In the genomic region with DNA sequence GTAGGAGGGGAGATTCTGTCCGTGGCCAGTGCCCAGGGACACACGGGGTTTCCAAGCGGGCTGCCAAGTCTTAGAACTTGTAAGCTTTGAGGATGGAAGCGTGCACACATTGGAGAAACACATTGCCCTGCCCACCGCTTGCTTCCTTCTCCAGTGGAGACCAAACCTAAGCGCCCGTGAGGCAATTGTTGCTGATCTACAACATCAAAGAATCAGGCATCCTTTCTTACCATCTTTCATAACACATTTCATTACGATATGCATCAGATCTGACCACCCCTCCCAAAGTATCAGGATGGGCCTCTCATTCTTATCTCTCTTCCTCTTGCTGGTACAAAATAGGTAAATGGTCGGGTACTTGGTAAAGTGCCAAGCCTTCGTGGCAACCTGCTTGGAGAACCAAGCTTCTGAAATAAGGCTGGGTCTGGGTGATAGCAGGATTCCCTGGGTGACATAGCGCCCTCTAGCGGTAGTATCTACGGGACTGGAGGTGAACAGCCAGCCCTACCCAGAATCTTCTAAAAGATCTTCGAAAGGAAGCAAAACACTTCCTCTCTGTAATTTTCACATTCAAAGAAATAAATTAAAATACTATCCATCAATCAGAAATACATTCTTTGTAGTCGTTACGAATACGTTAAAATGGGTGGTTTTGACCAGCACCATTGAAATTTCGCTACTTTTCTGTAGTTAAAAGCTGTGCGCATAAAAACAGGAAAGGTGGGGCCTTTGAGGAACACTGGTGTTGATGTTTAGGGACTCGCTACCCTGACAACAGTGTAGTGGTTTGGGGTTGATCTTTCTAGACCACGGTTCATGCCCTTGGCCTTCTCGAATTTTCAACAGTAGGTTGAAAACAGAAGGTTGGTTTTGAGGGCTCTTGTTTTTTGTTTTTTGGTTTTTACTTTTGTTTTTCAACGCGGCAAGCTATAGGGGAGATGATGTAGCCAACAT, we compare ENCODE assay signal across 8 mouse cellular contexts. TPM values are rescaled to one million over a fixed set of nuclear protein-coding genes. Genes with fewer than 3 reads are reported as not detected.
DNase-seq lines count a peak whose midpoint lies in the region; ATAC-seq lines count a peak whose summit lies in the region.

No protein-coding gene starts in this region.

- peaks cover 7% of the 10 kb centered on the region for H3K4me1 ChIP-seq in midbrain, embryonic 10.5 days
- peaks cover 7% of the 10 kb centered on the region; the same call in 1 of the 2 replicates for H3K4me1 ChIP-seq in midbrain, embryonic 15.5 days
- H3K4me1 ChIP-seq in liver, embryonic 16.5 days (ENCODE audit: control insufficient read depth, low read depth, low read length): no peaks in the 10 kb centered on the region; the same call in 1 of the 2 replicates

- H3K36me3 ChIP-seq in midbrain, embryonic 10.5 days: no peaks in the 10 kb centered on the region
- no peaks in the 10 kb centered on the region for H3K36me3 ChIP-seq in midbrain, embryonic 15.5 days (replicated peaks)
- no peaks in the 10 kb centered on the region for H3K36me3 ChIP-seq in liver, embryonic 16.5 days (ENCODE audit: control insufficient read depth, insufficient read depth)

- H3K4me3 ChIP-seq in midbrain, embryonic 10.5 days: no peak overlapping the region
- H3K4me3 ChIP-seq in midbrain, embryonic 15.5 days: no peak overlapping the region
- peak overlapping the region; percentile 20 for H3K4me3 ChIP-seq in liver, embryonic 16.5 days (ENCODE audit: low read depth, low read length)

- peak; percentile 44 for DNase-seq in midbrain, embryonic 10.5 days (ENCODE audit: low spot score)
- peak; percentile 83 to 89 for DNase-seq in adrenal gland, postnatal 36 days
- peak; percentile 82 for DNase-seq in kidney, postnatal 10 days
- DNase-seq in right cerebral cortex, adult 18-20 months: peak; percentile 67
- peak; percentile 34 for DNase-seq in urinary bladder, adult 2 months (ENCODE audit: low spot score)

- H3K9ac ChIP-seq in midbrain, embryonic 15.5 days: no peak overlapping the region
- no peak overlapping the region for H3K9ac ChIP-seq in liver, embryonic 16.5 days (ENCODE audit: low read depth, low read length)

- no peak overlapping the region for H3K4me2 ChIP-seq in midbrain, embryonic 15.5 days
- peak overlapping the region; percentile 18; the same call in 1 of the 2 replicates for H3K4me2 ChIP-seq in liver, embryonic 16.5 days (ENCODE audit: low read depth, low read length)

- 73% methylated on average over 24 of the region's 24 CpGs for WGBS in midbrain, embryonic 10.5 days
- WGBS in midbrain, embryonic 15.5 days: 69% methylated on average over 24 of the region's 24 CpGs
- 47% methylated on average over 24 of the region's 24 CpGs for WGBS in liver, embryonic 16.5 days (ENCODE audit: insufficient replicate concordance)

- no peak for ATAC-seq in midbrain, embryonic 15.5 days (replicated peaks)
- peak; percentile 69; the same call in 1 of the 2 replicates for ATAC-seq in erythroblast, adult 5-6 weeks (replicated peaks; ENCODE audit: low FRiP score, poor library complexity, severe bottlenecking)
- no peak for ATAC-seq in liver, embryonic 16.5 days (ENCODE audit: low read depth)

- H3K9me3 ChIP-seq in midbrain, embryonic 10.5 days (replicated peaks): no peaks in the 10 kb centered on the region
- H3K9me3 ChIP-seq in midbrain, embryonic 15.5 days: no peaks in the 10 kb centered on the region
- H3K9me3 ChIP-seq in liver, embryonic 16.5 days (replicated peaks; ENCODE audit: control insufficient read depth, low read length): no peaks in the 10 kb centered on the region

- no peaks in the 10 kb centered on the region for H3K27me3 ChIP-seq in midbrain, embryonic 10.5 days (ENCODE audit: low read depth, poor library complexity, severe bottlenecking)
- no peaks in the 10 kb centered on the region for H3K27me3 ChIP-seq in midbrain, embryonic 15.5 days (replicated peaks)
- no peaks in the 10 kb centered on the region for H3K27me3 ChIP-seq in liver, embryonic 16.5 days (ENCODE audit: control insufficient read depth, insufficient read depth, low read depth, low read length)

- H3K27ac ChIP-seq in midbrain, embryonic 10.5 days (replicated peaks): no peak overlapping the region
- no peak overlapping the region for H3K27ac ChIP-seq in midbrain, embryonic 15.5 days
- H3K27ac ChIP-seq in liver, embryonic 16.5 days (ENCODE audit: low read length): no peak overlapping the region

RNA-seq across cellular contexts. Expression of gene Tagap, which starts 2.1 kb away (rescaled TPM):
- 0.34 and 0.44 TPM in 2 replicates for polyA plus RNA-seq in midbrain, embryonic 10.5 days (2016; fragmentation: Nextera tagmentation; extraction: Ambion mirVana)
- 0.51 and 0.89 TPM in 2 replicates for polyA plus RNA-seq in midbrain, embryonic 15.5 days (2015; fragmentation: Nextera tagmentation; extraction: Ambion mirVana)
- total RNA-seq in adrenal gland, postnatal 36 days (2021): 1 to 10 TPM; 4.8 to 6.7 TPM
- total RNA-seq in erythroblast, adult 5-6 weeks (2015; ENCODE audit: low replicate concordance): 6.5 and 11.9 TPM in 2 replicates
- 5.2 and 6.1 TPM in 2 replicates for total RNA-seq in erythroblast, adult 5-6 weeks (2017; ENCODE audit: low replicate concordance)
- polyA plus RNA-seq in liver, embryonic 16.5 days (2015; fragmentation: Nextera tagmentation; extraction: Ambion mirVana): 2.4 and 2.7 TPM in 2 replicates
- polyA plus RNA-seq in urinary bladder, adult 2 months (2012; rRNA removed): 6.5 and 8.2 TPM in 2 replicates

RNA-seq across cellular contexts. Expression of gene Rsph3a, which starts 17.6 kb away (rescaled TPM):
- polyA plus RNA-seq in midbrain, embryonic 10.5 days (2016; fragmentation: Nextera tagmentation; extraction: Ambion mirVana): 60.5 and 71.0 TPM in 2 replicates
- polyA plus RNA-seq in midbrain, embryonic 15.5 days (2015; fragmentation: Nextera tagmentation; extraction: Ambion mirVana): 79.0 and 79.4 TPM in 2 replicates
- 10 to 100 TPM; 43.3 to 51.1 TPM for total RNA-seq in adrenal gland, postnatal 36 days (2021)
- 12.5 and 19.4 TPM in 2 replicates for total RNA-seq in erythroblast, adult 5-6 weeks (2015; ENCODE audit: low replicate concordance)
- 7.8 and 8.0 TPM in 2 replicates for total RNA-seq in erythroblast, adult 5-6 weeks (2017; ENCODE audit: low replicate concordance)
- 14.0 and 14.3 TPM in 2 replicates for polyA plus RNA-seq in liver, embryonic 16.5 days (2015; fragmentation: Nextera tagmentation; extraction: Ambion mirVana)
- polyA plus RNA-seq in urinary bladder, adult 2 months (2012; rRNA removed): 35.4 and 53.8 TPM in 2 replicates

Comparison
In these comparisons a context has a peak if more than half of its experiments do, and no peak if none do; other contexts are left out.
1. DNase-seq: peak in every context shown above with its lines; median percentile 86 in adrenal gland, postnatal 36 days; 82 in kidney, postnatal 10 days; 67 in right cerebral cortex, adult 18-20 months; 44 in midbrain, embryonic 10.5 days; 34 in urinary bladder, adult 2 months.